Mouse (Mus musculus) kidney, embryonic 14.5 days (tissue): ENCODE measurements around the gene Vmn2r68. TPM values are rescaled to one million over a fixed set of nuclear protein-coding genes. Genes with fewer than 3 reads are reported as not detected.

Experiments
- ATAC-seq: fragments of 200-750 bp; cut with Nextera tagmentation; 2 replicates; pipeline ENCODE4 v1.8.0; 2017; ENCODE audit warnings: moderate number of reproducible peaks, mild to moderate bottlenecking, moderate TSS enrichment, moderate library complexity; ENCODE audit not compliant: low FRiP score, low TSS enrichment
- H3K27ac ChIP-seq: fragments of 300-500 bp; sonication (generic); 2 replicates; pipeline ENCODE4 v1.5.1; 2014; ENCODE audit warnings: low read depth, mild to moderate bottlenecking, low read length, moderate library complexity, mixed read lengths
- H3K27me3 ChIP-seq: fragments of 300-500 bp; sonication (generic); 2 replicates; pipeline ENCODE4 v1.6.1; 2014; ENCODE audit warnings: mild to moderate bottlenecking, low read length; ENCODE audit not compliant: control insufficient read depth, insufficient read depth
- H3K36me3 ChIP-seq: fragments of 300-500 bp; sonication (generic); 2 replicates; pipeline ENCODE4 v1.6.1; 2014; ENCODE audit warnings: low read length, mixed read lengths; ENCODE audit not compliant: control insufficient read depth, insufficient read depth
- H3K4me1 ChIP-seq: fragments of 300-500 bp; sonication (generic); 2 replicates; pipeline ENCODE4 v1.6.1; 2014; ENCODE audit warnings: low read length, mixed read lengths; ENCODE audit not compliant: control insufficient read depth, insufficient read depth
- H3K4me2 ChIP-seq: fragments of 300-500 bp; sonication (generic); replicated peaks from 2 replicates; pipeline ENCODE4 v1.6.1; 2014; ENCODE audit warnings: low read depth, mild to moderate bottlenecking, low read length
- H3K4me3 ChIP-seq: fragments of 300-500 bp; sonication (generic); 2 replicates; pipeline ENCODE4 v1.5.1; 2014; ENCODE audit warnings: mild to moderate bottlenecking, low read length
- H3K9ac ChIP-seq: fragments of 300-500 bp; sonication (generic); 2 replicates; pipeline ENCODE4 v1.6.1; 2014; ENCODE audit warnings: low read depth, mild to moderate bottlenecking, low read length, moderate library complexity
- H3K9me3 ChIP-seq: fragments of 300-500 bp; sonication (generic); 2 replicates; pipeline ENCODE4 v1.6.1; 2016; ENCODE audit warnings: low read length; ENCODE audit not compliant: control insufficient read depth
- polyA plus RNA-seq: library from polyadenylated mRNA; unstranded; fragments of >200 nt; fragmentation: Nextera tagmentation; extraction: Ambion mirVana; gene quantifications from 2 replicates; pipeline ENCODE4 v1.2.1, GENCODE M21; 2014

Vmn2r68 gene
- polyA plus RNA-seq = not detected in 2 replicates

DNA sequence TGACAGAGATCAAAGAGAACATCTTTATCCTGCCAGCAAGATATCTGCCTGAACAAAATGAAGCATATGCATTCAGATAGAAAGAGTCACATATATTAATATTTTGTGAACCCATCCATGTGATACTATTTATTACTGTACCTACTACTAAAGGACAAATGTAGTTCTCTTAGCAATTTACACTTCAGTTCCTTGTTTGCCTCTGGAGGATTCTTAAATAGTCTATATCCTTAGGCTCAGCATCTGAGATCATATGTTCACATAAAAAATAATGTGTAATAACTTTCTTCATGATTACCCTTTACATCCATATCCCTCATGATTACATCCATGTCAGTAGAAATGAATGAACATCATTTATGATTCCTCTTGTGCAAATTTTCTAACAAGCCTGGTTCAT is at the start of gene Vmn2r68:
Gene Vmn2r68 (minus strand): TSS at position 101 of the 400 bp plus-strand sequence.
- no peaks in the 10 kb centered on the region for H3K4me1 ChIP-seq
- no peak for ATAC-seq
- H3K4me2 ChIP-seq = no peak within 1 kb of the TSS
- H3K4me3 ChIP-seq = no peak within 1 kb of the TSS
- H3K27ac ChIP-seq = no peak within 1 kb of the TSS
- no peaks in the 10 kb centered on the region for H3K27me3 ChIP-seq
- no peaks in the 10 kb centered on the region for H3K9me3 ChIP-seq
- no peaks in the 10 kb centered on the region for H3K36me3 ChIP-seq
- H3K9ac ChIP-seq = no peak within 1 kb of the TSS

Other genes starting within 250 kb of the Vmn2r68 start
- gene Vmn2r66, start 225.5 kb downstream of the Vmn2r68 start, polyA plus RNA-seq = not detected in 2 replicates
- not detected in 2 replicates for gene Vmn2r67, start 81.8 kb downstream of the Vmn2r68 start, polyA plus RNA-seq
- not detected in 2 replicates for gene Vmn2r69, start 178.1 kb upstream of the Vmn2r68 start, polyA plus RNA-seq